Mouse (Mus musculus): ENCODE results near the gene Txn2. TPM values are rescaled to one million over a fixed set of nuclear protein-coding genes. Genes with fewer than 3 reads are reported as not detected.

The Txn2 gene
- polyA plus RNA-seq, 1 experiment from 2014 or later = 253 TPM

DNA sequence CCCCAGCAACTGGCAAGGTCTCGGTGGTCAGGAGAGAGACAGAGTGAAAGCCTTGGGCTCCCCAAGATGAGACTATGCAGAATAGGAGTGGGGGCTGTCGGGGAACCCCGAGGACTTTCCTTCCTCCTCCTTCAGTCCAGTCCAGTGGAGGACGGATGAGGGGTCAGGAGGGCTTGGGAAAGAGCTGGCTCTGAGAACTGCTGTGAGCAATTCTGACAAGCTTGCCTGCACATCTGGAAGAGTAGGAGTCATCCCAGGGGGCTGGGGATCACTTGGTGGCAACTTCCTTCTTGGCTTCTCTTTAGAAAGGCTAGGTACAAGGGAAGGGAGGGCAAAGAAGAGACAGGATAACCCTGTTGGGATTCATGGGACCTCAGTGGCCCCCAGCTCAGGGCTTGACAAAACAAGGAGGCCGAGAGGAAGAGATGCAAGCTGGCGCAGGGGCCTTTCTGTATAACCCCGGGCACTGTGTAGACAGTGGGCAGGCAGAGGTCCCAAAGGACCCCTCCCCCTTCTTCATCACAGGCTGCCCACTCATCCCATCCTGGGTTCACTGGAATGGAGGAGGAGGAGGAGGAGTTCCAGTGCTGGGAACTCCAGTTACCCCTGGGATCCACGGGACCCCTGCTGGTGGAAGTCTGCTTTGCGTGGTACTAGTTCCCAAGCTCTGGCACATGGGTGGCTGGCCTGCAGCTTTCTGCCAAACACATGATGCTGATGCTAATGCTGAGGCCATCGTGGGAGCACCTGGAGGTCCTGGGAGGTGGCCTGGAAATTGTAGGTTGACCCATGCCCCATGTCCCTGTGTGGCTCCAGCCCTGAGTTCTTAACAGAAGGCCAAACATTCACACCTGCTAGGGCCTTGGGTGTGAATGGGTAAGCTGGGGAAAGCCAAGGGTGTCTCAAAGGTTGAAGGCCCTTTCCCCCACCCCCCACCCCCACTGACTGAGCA is 8.0 kb downstream of the Txn2 start:
- H3K9me3 ChIP-seq (ENCODE audit: control insufficient read depth, low read length) = no peaks in the 10 kb centered on the region
- H3K9ac ChIP-seq (ENCODE audit: low read depth, low read length) = no peak overlapping the region
- H3K36me3 ChIP-seq (ENCODE audit: control insufficient read depth, insufficient read depth, low read length) = peaks cover 17% of the 10 kb centered on the region
- DNase-seq (ENCODE audit: low spot score) (peak; percentile 40), ATAC-seq (ENCODE audit: low FRiP score) (no peak)
- WGBS = 82% methylated on average over 10 of the region's 10 CpGs
- no peak overlapping the region for H3K4me2 ChIP-seq (replicated peaks; ENCODE audit: low read depth, low read length)
- no peak overlapping the region for H3K4me3 ChIP-seq (ENCODE audit: low read depth, low read length)
- no peaks in the 10 kb centered on the region for H3K27me3 ChIP-seq (ENCODE audit: control insufficient read depth, insufficient read depth, low read length)
- H3K27ac ChIP-seq (ENCODE audit: low read depth, low read length) = no peak overlapping the region
- no peaks in the 10 kb centered on the region for H3K4me1 ChIP-seq (replicated peaks; ENCODE audit: control insufficient read depth, insufficient read depth, low read length)

DNA sequence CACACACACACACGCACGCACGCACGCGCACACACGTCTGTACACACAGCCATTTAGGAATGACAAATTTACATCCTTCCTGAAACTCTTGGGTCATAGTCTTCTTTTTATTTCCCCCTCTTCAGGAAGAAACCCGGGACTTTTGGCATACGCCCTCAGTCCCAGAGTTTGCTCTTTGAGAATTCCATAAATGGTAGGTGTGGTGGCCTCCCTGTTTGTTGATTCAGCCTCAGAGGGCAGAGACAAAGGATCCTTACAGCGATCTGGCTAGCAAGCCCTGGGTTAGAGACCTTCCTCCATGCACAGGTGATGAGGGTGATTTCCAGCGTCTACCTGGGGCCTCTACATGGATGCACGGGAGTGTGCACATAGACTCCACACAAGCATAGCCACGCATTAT is 9.4 kb downstream of the Txn2 start:
- Histone ChIP-seq H3K4me1 (replicated peaks; ENCODE audit: control insufficient read depth, insufficient read depth, low read length) (no peaks in the 10 kb centered on the region), H3K9ac (ENCODE audit: low read depth, low read length) (no peak overlapping the region), H3K4me3 (ENCODE audit: low read depth, low read length) (no peak overlapping the region), H3K27me3 (ENCODE audit: control insufficient read depth, insufficient read depth, low read length) (no peaks in the 10 kb centered on the region), H3K4me2 (replicated peaks; ENCODE audit: low read depth, low read length) (no peak overlapping the region), H3K27ac (ENCODE audit: low read depth, low read length) (no peak overlapping the region), H3K36me3 (ENCODE audit: control insufficient read depth, insufficient read depth, low read length) (peaks cover 16% of the 10 kb centered on the region), H3K9me3 (ENCODE audit: control insufficient read depth, low read length) (no peaks in the 10 kb centered on the region)
- WGBS = 94% methylated on average over 12 of the region's 12 CpGs
- ATAC-seq (ENCODE audit: low FRiP score) = no peak
- no peak for DNase-seq (ENCODE audit: low spot score)

- DNase-seq (ENCODE audit: low spot score) (peak; percentile 94), ATAC-seq (ENCODE audit: low FRiP score) (no peak)
- Histone ChIP-seq H3K9me3 (ENCODE audit: control insufficient read depth, low read length) (no peaks in the 10 kb centered on the region), H3K4me2 (replicated peaks; ENCODE audit: low read depth, low read length) (no peak overlapping the region), H3K27me3 (ENCODE audit: control insufficient read depth, insufficient read depth, low read length) (no peaks in the 10 kb centered on the region), H3K36me3 (ENCODE audit: control insufficient read depth, insufficient read depth, low read length) (0 out of 2 replicates have a peak, but pooled peaks cover 5% of the 10 kb centered on the region), H3K9ac (ENCODE audit: low read depth, low read length) (no peak overlapping the region), H3K27ac (ENCODE audit: low read depth, low read length) (no peak overlapping the region), H3K4me3 (ENCODE audit: low read depth, low read length) (no peak overlapping the region), H3K4me1 (replicated peaks; ENCODE audit: control insufficient read depth, insufficient read depth, low read length) (no peaks in the 10 kb centered on the region)
- WGBS = 38% methylated on average over 8 of the region's 8 CpGs
Measured at GRCm38 (mm10) chr15:77916851-77917544, 11.8 kb downstream of the Txn2 start.

- WGBS = 91% methylated on average over 4 of the region's 4 CpGs
- no peak for ATAC-seq (ENCODE audit: low FRiP score)
- Histone ChIP-seq H3K4me2 (replicated peaks; ENCODE audit: low read depth, low read length) (no peak overlapping the region), H3K4me1 (replicated peaks; ENCODE audit: control insufficient read depth, insufficient read depth, low read length) (no peaks in the 10 kb centered on the region), H3K9me3 (ENCODE audit: control insufficient read depth, low read length) (no peaks in the 10 kb centered on the region), H3K9ac (ENCODE audit: low read depth, low read length) (no peak overlapping the region), H3K4me3 (ENCODE audit: low read depth, low read length) (no peak overlapping the region), H3K27ac (ENCODE audit: low read depth, low read length) (no peak overlapping the region), H3K36me3 (ENCODE audit: control insufficient read depth, insufficient read depth, low read length) (0 out of 2 replicates have a peak, but pooled peaks cover 3% of the 10 kb centered on the region), H3K27me3 (ENCODE audit: control insufficient read depth, insufficient read depth, low read length) (no peaks in the 10 kb centered on the region)
- DNase-seq (ENCODE audit: low spot score) = no peak
Measured at GRCm38 (mm10) chr15:77915287-77915686, 13.5 kb downstream of the Txn2 start.

- DNase-seq (ENCODE audit: low spot score) (no peak), ATAC-seq (ENCODE audit: low FRiP score) (no peak)
- no peak overlapping the region for H3K9ac ChIP-seq (ENCODE audit: low read depth, low read length)
- H3K4me1 ChIP-seq (replicated peaks; ENCODE audit: control insufficient read depth, insufficient read depth, low read length) = no peaks in the 10 kb centered on the region
- no peak overlapping the region for H3K4me2 ChIP-seq (replicated peaks; ENCODE audit: low read depth, low read length)
- H3K9me3 ChIP-seq (ENCODE audit: control insufficient read depth, low read length) = no peaks in the 10 kb centered on the region
- WGBS = 89% methylated on average over 3 of the region's 3 CpGs
- H3K36me3 ChIP-seq (ENCODE audit: control insufficient read depth, insufficient read depth, low read length) = 0 out of 2 replicates have a peak, but pooled peaks cover 3% of the 10 kb centered on the region
- H3K27ac ChIP-seq (ENCODE audit: low read depth, low read length) = no peak overlapping the region
- H3K27me3 ChIP-seq (ENCODE audit: control insufficient read depth, insufficient read depth, low read length) = no peaks in the 10 kb centered on the region
- no peak overlapping the region for H3K4me3 ChIP-seq (ENCODE audit: low read depth, low read length)
Measured at GRCm38 (mm10) chr15:77914507-77914906, 14.3 kb downstream of the Txn2 start.

- no peak overlapping the region for H3K9ac ChIP-seq (ENCODE audit: low read depth, low read length)
- WGBS = 91% methylated on average over 8 of the region's 8 CpGs
- no peaks in the 10 kb centered on the region for H3K27me3 ChIP-seq (ENCODE audit: control insufficient read depth, insufficient read depth, low read length)
- H3K9me3 ChIP-seq (ENCODE audit: control insufficient read depth, low read length) = no peaks in the 10 kb centered on the region
- ATAC-seq (ENCODE audit: low FRiP score) (no peak), DNase-seq (ENCODE audit: low spot score) (no peak)
- no peak overlapping the region for H3K4me2 ChIP-seq (replicated peaks; ENCODE audit: low read depth, low read length)
- no peak overlapping the region for H3K4me3 ChIP-seq (ENCODE audit: low read depth, low read length)
- no peak overlapping the region for H3K27ac ChIP-seq (ENCODE audit: low read depth, low read length)
- no peaks in the 10 kb centered on the region for H3K4me1 ChIP-seq (replicated peaks; ENCODE audit: control insufficient read depth, insufficient read depth, low read length)
- 0 out of 2 replicates have a peak, but pooled peaks cover 3% of the 10 kb centered on the region for H3K36me3 ChIP-seq (ENCODE audit: control insufficient read depth, insufficient read depth, low read length)
Measured at GRCm38 (mm10) chr15:77913054-77913453, 15.8 kb downstream of the Txn2 start.

DNA sequence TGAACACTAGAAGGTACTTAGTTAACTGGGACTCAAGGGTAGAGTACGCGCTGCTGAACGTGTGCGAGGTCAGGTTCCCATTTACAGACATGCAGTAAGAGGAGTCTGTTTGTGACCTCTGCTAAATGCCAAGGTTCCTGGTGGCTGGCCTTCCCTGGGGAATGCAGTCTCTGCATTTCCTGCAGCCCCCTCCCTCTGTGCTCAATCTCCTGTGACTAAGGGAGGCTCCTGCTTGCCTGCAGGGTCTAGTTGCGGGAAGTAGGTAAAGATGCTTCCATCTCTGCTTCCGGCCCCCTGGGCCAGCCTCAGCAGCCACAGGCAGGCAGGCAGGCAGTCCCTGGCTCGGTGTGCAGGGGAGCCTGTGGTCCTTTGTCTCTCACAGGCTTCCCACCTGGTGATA is 16.2 kb downstream of the Txn2 start:
- Histone ChIP-seq H3K4me2 (replicated peaks; ENCODE audit: low read depth, low read length) (no peak overlapping the region), H3K36me3 (ENCODE audit: control insufficient read depth, insufficient read depth, low read length) (no peaks in the 10 kb centered on the region), H3K9me3 (ENCODE audit: control insufficient read depth, low read length) (no peaks in the 10 kb centered on the region), H3K4me3 (ENCODE audit: low read depth, low read length) (no peak overlapping the region), H3K27ac (ENCODE audit: low read depth, low read length) (no peak overlapping the region), H3K27me3 (ENCODE audit: control insufficient read depth, insufficient read depth, low read length) (no peaks in the 10 kb centered on the region), H3K4me1 (replicated peaks; ENCODE audit: control insufficient read depth, insufficient read depth, low read length) (no peaks in the 10 kb centered on the region), H3K9ac (ENCODE audit: low read depth, low read length) (no peak overlapping the region)
- WGBS = 63% methylated on average over 7 of the region's 7 CpGs
- DNase-seq (ENCODE audit: low spot score) = no peak
- no peak for ATAC-seq (ENCODE audit: low FRiP score)

DNA sequence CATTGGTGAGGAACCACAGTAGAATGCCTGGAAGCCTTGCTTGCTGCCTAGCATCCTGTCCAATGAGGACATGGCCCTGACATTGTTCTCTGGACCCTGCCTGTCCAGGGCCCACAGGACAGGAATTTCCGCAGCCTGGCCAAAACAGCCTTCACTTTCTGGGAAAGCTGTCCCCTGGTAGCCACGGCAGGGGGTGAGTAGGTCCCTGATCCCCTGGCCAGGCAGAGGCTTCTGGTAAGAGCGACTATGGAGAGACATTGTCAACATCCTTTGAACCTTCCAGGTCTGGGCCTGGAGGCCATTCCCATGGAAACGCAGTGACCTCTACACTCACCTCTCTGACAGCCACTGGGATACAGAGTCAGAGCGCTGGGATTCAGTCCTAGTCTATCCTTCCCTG is 16.8 kb downstream of the Txn2 start:
- no peak overlapping the region for H3K4me2 ChIP-seq (replicated peaks; ENCODE audit: low read depth, low read length)
- H3K27ac ChIP-seq (ENCODE audit: low read depth, low read length) = no peak overlapping the region
- H3K9ac ChIP-seq (ENCODE audit: low read depth, low read length) = no peak overlapping the region
- H3K36me3 ChIP-seq (ENCODE audit: control insufficient read depth, insufficient read depth, low read length) = no peaks in the 10 kb centered on the region
- no peak overlapping the region for H3K4me3 ChIP-seq (ENCODE audit: low read depth, low read length)
- 53% methylated on average over 5 of the region's 5 CpGs for WGBS
- no peaks in the 10 kb centered on the region for H3K27me3 ChIP-seq (ENCODE audit: control insufficient read depth, insufficient read depth, low read length)
- ATAC-seq (ENCODE audit: low FRiP score) = no peak
- no peaks in the 10 kb centered on the region for H3K4me1 ChIP-seq (replicated peaks; ENCODE audit: control insufficient read depth, insufficient read depth, low read length)
- H3K9me3 ChIP-seq (ENCODE audit: control insufficient read depth, low read length) = no peaks in the 10 kb centered on the region
- no peak for DNase-seq (ENCODE audit: low spot score)
